Mouse (Mus musculus) kidney, adult 2 months (tissue): ENCODE measurements around the gene Nrap.
A peak's percentile ranks its signal among the peaks of the same experiment; 100 is the strongest.

ENCODE experiments used
- CTCF ChIP-seq: fragments of 200-500 bp; conservative IDR thresholded peaks from 2 replicates; pipeline ENCODE4 v1.5.1; 2011; ENCODE audit warnings: low read depth, mild to moderate bottlenecking, control low read depth, low read length, moderate library complexity, mixed read lengths; ENCODE audit not compliant: insufficient read depth, insufficient read length
- POLR2A ChIP-seq: fragments of 200-500 bp; IDR thresholded peaks from one replicate; pipeline ENCODE4 v1.6.1; 2011; ENCODE audit warnings: low read depth, low read length, control low read depth

DNA sequence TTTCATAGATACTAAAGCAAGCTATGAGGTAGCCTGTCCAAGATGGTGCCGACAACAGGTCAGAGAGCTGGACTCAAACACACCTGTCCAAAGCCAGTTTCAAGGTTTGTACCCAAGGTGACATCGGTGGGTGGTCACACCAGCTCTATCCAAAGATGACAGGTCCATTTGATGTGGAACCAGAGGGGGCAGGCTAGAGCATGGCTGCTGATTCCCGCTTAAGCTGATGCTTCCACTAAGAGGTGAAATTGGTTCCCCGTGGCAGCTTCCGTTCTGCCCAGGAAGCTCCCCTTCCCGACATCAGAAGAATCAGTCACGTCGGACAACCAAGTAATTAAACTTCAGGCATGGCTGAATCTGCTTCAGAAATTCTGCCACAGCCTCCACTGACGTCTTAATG, 97.5 kb downstream of the Nrap start:
- TF ChIP-seq CTCF (peak; percentile 33), POLR2A (no peak)
